Mouse (Mus musculus) heart, postnatal 0 days (tissue): Measurements from ENCODE around the gene Il11ra1. TPM values are rescaled to one million over a fixed set of nuclear protein-coding genes. Genes with fewer than 3 reads are reported as not detected.

Source experiments
- ATAC-seq: fragments of 200-750 bp; cut with Nextera tagmentation; 2 replicates; pipeline ENCODE4 v1.8.0; 2017; ENCODE audit warnings: low read depth, moderate number of reproducible peaks, moderate library complexity; ENCODE audit not compliant: insufficient read depth
- DNase-seq: peaks from one replicate; pipeline ENCODE4 v3.0.0-alpha.2; 2016; ENCODE audit warnings: low spot score
- H3K27ac ChIP-seq: fragments of 300-500 bp; sonication (generic); 2 replicates; pipeline ENCODE4 v1.5.1; 2014; ENCODE audit warnings: low read depth, mild to moderate bottlenecking
- H3K27me3 ChIP-seq: fragments of 300-500 bp; sonication (generic); 2 replicates; pipeline ENCODE4 v1.6.1; 2014; ENCODE audit warnings: low read length, mixed read lengths; ENCODE audit not compliant: control insufficient read depth, insufficient read depth
- H3K36me3 ChIP-seq: fragments of 300-500 bp; sonication (generic); replicated peaks from 2 replicates; pipeline ENCODE4 v1.6.1; 2014; ENCODE audit warnings: low read length, mixed read lengths; ENCODE audit not compliant: control insufficient read depth, insufficient read depth
- H3K4me1 ChIP-seq: fragments of 300-500 bp; sonication (generic); 2 replicates; pipeline ENCODE4 v1.6.1; 2014; ENCODE audit warnings: antibody characterized with exemption; ENCODE audit not compliant: control insufficient read depth, insufficient read depth
- H3K4me2 ChIP-seq: fragments of 300-500 bp; sonication (generic); 2 replicates; pipeline ENCODE4 v1.6.1; 2014; ENCODE audit warnings: low read depth, mild to moderate bottlenecking, low read length, moderate library complexity
- H3K4me3 ChIP-seq: fragments of 300-500 bp; sonication (generic); 2 replicates; pipeline ENCODE4 v1.5.1; 2014; ENCODE audit warnings: low read depth, low read length
- H3K9ac ChIP-seq: fragments of 300-500 bp; sonication (generic); replicated peaks from 2 replicates; pipeline ENCODE4 v1.6.1; 2014; ENCODE audit warnings: low read depth, low read length, mixed read lengths
- H3K9me3 ChIP-seq: fragments of 300-500 bp; sonication (generic); replicated peaks from 2 replicates; pipeline ENCODE4 v1.6.1; 2016; ENCODE audit warnings: low read length; ENCODE audit not compliant: control insufficient read depth
- CTCF ChIP-seq: IDR thresholded peaks from 2 replicates; pipeline ENCODE4 v1.5.1; 2016; ENCODE audit warnings: antibody characterized with exemption, control low read depth, low read depth
- EP300 ChIP-seq: IDR thresholded peaks from 2 replicates; pipeline ENCODE4 v1.6.1; 2016; ENCODE audit warnings: antibody characterized with exemption, low read depth
- WGBS: fragments of 180-500 bp; shearing (Covaris S2); extraction: QIAGEN DNeasy Blood & Tissue Kit; methylation state at CpG from one replicate; pipeline ENCODE4 v1.1.7; 2014; 5-methylcytosine and 5-hydroxymethylcytosine counted together
- polyA plus RNA-seq: library from polyadenylated mRNA; unstranded; fragments of >200 nt; fragmentation: Nextera tagmentation; extraction: Ambion mirVana; gene quantifications from 2 replicates; pipeline ENCODE4 v1.2.1, GENCODE M21; 2015
- total RNA-seq: library from RNA; depleted of rRNA; stranded (reverse); fragments of >200 nt; gene quantifications from 2 replicates; pipeline ENCODE4 v1.2.3, GENCODE M21; 2014; ENCODE audit warnings: low replicate concordance

The Il11ra1 gene
- total and polyA plus RNA-seq, 2 experiments from 2014 or later = 104 to 110 TPM

DNA sequence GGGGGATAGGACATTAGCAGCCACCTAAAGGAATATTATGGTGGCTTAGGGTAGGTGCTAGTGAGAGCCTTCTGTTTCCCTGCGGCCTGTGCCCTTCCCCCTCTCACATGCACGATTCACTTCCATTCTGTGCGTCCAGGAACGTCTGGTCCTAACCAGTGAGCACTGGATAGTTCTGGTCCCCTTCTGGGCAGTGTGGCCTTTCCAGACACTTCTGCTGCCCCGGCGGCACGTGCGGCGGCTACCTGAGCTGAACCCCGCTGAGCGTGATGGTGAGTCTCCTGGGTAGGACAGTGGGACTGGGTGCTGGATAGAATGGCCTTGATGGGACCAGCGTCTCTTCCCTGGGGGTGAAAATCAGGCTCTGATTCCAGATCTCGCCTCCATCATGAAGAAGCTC, 57.5 kb downstream of the Il11ra1 start:
- H3K27ac ChIP-seq = no peak overlapping the region
- DNase-seq (no peak), ATAC-seq (no peak)
- peaks cover 21% of the 10 kb centered on the region for H3K36me3 ChIP-seq
- H3K4me1 ChIP-seq = peaks cover 36% of the 10 kb centered on the region
- TF ChIP-seq CTCF (no peak), EP300 (no peak)
- H3K27me3 ChIP-seq = no peaks in the 10 kb centered on the region
- 89% methylated on average over 13 of the region's 13 CpGs for WGBS
- no peak overlapping the region for H3K9ac ChIP-seq
- no peaks in the 10 kb centered on the region for H3K9me3 ChIP-seq
- H3K4me2 ChIP-seq = no peak overlapping the region
- no peak overlapping the region for H3K4me3 ChIP-seq

DNA sequence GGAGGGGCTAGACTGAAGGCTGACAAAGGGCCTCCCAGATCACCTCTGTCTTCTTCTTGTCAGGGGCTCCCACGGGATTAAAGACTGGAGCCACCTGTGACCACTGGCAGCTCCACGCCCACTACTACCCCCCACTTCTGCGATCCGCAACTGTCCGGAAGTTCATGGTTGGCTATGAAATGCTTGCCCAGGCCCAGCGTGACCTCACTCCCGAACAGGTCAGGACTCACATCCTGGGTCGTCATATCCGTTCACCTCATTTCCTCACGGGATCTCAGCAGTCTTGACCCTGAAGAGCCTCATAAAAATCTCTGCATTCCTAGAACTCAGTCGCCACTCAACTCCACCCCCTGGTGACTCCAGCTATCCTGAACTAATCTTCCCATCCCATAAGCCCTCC, 58.2 kb downstream of the Il11ra1 start:
- Histone ChIP-seq H3K9ac (no peak overlapping the region), H3K27me3 (no peaks in the 10 kb centered on the region), H3K27ac (no peak overlapping the region), H3K4me2 (no peak overlapping the region), H3K9me3 (no peaks in the 10 kb centered on the region), H3K4me3 (no peak overlapping the region), H3K4me1 (peaks cover 43% of the 10 kb centered on the region), H3K36me3 (peaks cover 21% of the 10 kb centered on the region)
- TF ChIP-seq EP300 = no peak
- TF ChIP-seq CTCF = no peak
- no peak for ATAC-seq
- WGBS = 71% methylated on average over 11 of the region's 11 CpGs
- DNase-seq = no peak

DNA sequence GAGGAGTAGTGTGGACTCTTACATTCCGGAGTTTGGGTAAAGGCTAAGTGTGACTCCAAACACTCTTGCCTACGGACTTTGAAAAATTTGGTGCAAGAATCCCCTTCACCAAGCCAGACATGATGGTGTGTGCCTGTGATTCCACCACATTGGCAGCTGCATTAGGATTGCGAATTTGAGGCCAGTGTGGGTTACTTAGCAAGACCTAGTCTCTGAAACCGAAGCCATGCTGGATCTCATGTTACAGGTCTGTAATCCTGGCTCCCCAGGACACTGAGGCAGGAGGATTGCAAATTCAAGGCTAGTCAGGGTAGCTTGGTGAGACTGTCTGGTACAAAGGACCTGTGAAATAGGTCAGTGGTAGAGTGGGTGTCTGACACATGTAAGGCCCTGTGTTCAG, 58.9 kb downstream of the Il11ra1 start:
- H3K9ac ChIP-seq = 0 out of 2 replicates have a peak overlapping the region, but pooled peaks have one; percentile 60
- no peaks in the 10 kb centered on the region for H3K9me3 ChIP-seq
- H3K36me3 ChIP-seq = peaks cover 21% of the 10 kb centered on the region
- peak overlapping the region; percentile 97 for H3K27ac ChIP-seq
- TF ChIP-seq EP300 = no peak
- no peak for TF ChIP-seq CTCF
- DNase-seq = no peak
- H3K4me2 ChIP-seq = no peak overlapping the region
- peaks cover 43% of the 10 kb centered on the region for H3K4me1 ChIP-seq
- 91% methylated on average over 4 of the region's 4 CpGs for WGBS
- no peaks in the 10 kb centered on the region for H3K27me3 ChIP-seq
- no peak for ATAC-seq
- H3K4me3 ChIP-seq = no peak overlapping the region

DNA sequence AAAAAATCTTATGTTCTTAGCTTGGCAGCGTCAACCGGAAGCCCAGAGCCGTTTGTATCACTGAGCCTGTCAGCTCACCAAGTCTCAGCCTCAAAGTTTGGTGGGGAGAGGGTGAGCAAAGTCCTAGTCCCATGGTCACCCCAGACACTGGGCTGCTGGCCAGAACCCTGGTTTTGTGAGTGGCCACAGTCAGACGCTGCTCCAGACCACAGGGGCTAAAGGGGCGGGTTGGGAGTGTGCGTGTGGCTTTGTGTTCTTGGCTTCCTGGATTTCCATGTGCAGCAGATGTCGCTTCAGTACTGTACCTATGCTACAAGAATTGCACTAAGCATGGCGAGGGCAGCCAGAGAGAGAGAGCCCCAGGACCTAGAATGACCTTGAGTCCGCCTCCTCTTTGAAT, 59.4 kb downstream of the Il11ra1 start:
- no peak overlapping the region for H3K4me2 ChIP-seq
- peak; percentile 65 for DNase-seq
- no peaks in the 10 kb centered on the region for H3K27me3 ChIP-seq
- H3K4me3 ChIP-seq = no peak overlapping the region
- 27% methylated on average over 9 of the region's 9 CpGs for WGBS
- peak; percentile 1; the same call in 1 of the 2 replicates for ATAC-seq
- H3K9ac ChIP-seq = peak overlapping the region; percentile 60; the same call in 1 of the 2 replicates
- H3K9me3 ChIP-seq = no peaks in the 10 kb centered on the region
- H3K27ac ChIP-seq = peak overlapping the region; percentile 97
- H3K36me3 ChIP-seq = peaks cover 21% of the 10 kb centered on the region
- 0 out of 2 replicates have a peak, but pooled peaks have one; percentile 1 for TF ChIP-seq CTCF
- no peak for TF ChIP-seq EP300
- peaks cover 43% of the 10 kb centered on the region for H3K4me1 ChIP-seq

DNA sequence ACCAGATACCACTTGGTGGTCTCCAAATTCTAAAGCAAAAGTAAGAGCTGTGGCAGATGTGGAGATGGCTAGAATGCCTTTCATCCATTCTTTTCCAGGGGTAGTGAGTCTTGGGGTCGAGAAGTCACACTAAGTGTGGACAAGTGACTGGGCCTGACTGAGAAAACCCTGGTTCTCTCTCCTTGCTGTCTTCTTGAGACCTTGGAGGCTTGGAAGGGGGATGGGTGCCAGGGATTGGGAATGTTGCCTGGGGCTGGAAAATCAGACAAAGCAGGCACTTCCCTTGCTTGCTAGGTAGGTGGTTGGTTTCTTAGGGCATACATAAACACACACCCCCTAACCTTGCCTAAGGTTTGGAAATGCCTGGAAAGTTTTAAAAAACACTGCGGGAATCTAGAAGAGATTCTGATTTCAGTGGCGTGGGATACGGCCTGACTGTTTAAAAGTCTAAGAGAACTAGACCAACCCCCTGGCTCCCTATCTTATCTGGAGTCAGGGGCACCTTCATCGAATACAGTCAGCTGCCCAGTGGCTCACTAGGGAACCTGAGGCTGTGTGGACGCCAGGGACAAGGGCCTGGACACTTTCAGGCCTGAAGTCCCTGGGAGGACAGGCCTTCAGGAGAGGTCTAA, 60.0 kb downstream of the Il11ra1 start:
- peak; percentile 34; the same call in 1 of the 2 replicates for TF ChIP-seq EP300
- no peak for TF ChIP-seq CTCF
- DNase-seq (no peak), ATAC-seq (peak; percentile 12)
- peaks cover 40% of the 10 kb centered on the region for H3K4me1 ChIP-seq
- H3K27ac ChIP-seq = peak overlapping the region; percentile 97
- 10% methylated on average over 6 of the region's 6 CpGs for WGBS
- no peaks in the 10 kb centered on the region for H3K27me3 ChIP-seq
- H3K9me3 ChIP-seq = no peaks in the 10 kb centered on the region
- H3K4me3 ChIP-seq = peak overlapping the region; percentile 52
- peak overlapping the region; percentile 60; the same call in 1 of the 2 replicates for H3K9ac ChIP-seq
- peak overlapping the region; percentile 74 for H3K4me2 ChIP-seq
- H3K36me3 ChIP-seq = peaks cover 21% of the 10 kb centered on the region

DNA sequence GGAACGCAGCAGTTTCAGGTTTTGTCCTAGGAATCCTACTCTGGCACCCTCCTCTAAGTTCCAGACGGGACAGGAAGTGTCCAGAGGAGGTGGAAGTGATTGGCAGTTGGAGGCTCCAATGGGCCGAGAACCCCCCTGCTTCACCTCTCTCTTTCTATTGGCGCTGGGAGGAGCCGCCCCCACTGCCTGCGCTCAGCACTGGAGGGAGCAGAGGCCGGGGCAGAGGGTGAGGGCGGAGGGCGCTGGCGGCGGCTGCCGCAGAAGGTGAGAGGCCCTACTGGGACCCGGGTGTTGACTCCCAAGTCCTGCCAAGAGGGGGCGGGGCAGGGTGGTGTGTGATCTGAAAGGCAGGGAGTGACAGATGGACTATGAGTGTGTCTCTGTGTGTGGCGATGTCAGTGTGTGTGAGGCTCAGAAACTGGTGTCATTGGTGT, 60.5 kb downstream of the Il11ra1 start:
- Histone ChIP-seq H3K4me3 (peak overlapping the region; percentile 52), H3K4me1 (peaks cover 38% of the 10 kb centered on the region), H3K9me3 (no peaks in the 10 kb centered on the region), H3K27ac (peak overlapping the region; percentile 97), H3K9ac (peak overlapping the region; percentile 60), H3K27me3 (no peaks in the 10 kb centered on the region), H3K36me3 (peaks cover 21% of the 10 kb centered on the region), H3K4me2 (peak overlapping the region; percentile 74)
- ATAC-seq = peak; percentile 92
- DNase-seq = peak; percentile 97
- TF ChIP-seq CTCF (peak; percentile 35), EP300 (peak; percentile 69; the same call in 1 of the 2 replicates)
- WGBS = 2% methylated on average over 15 of the region's 15 CpGs
